Mouse (Mus musculus): ENCODE measurements at regions not wholly inside any gene's neighbourhood (a gene's known extent, or its start where the extent isn't known, plus 50 kb on each side); places are given as distances from the start of the nearest gene placed in this dataset.

GRCm38 (mm10) chr7:73250593-73250992, 124.7 kb upstream of the Rgma start:
- TF ChIP-seq CTCF (IDR thresholded peaks at IDR 0.05; ENCODE audit: low read depth) (no peak), EP300 (optimal IDR thresholded peaks at IDR 0.05) (no peak)
